Mouse (Mus musculus) MEL (cell line): ENCODE measurements around the gene Asb8. TPM values are rescaled to one million over a fixed set of nuclear protein-coding genes. Genes with fewer than 3 reads are reported as not detected.

Source experiments
- DNase-seq: peaks from one replicate; pipeline ENCODE4 v3.0.0; 2011; ENCODE audit warnings: low read depth, low spot score
- H3K27ac ChIP-seq: 2 replicates; pipeline ENCODE4 v1.5.1; 2012; ENCODE audit warnings: low read depth, mild to moderate bottlenecking, control low read depth, low read length, moderate library complexity; ENCODE audit not compliant: control insufficient read depth
- H3K27me3 ChIP-seq, 2 experiments: fragments of 150-350 bp in 1 of 2; sonication (generic) in 1 of 2; 2 replicates each; pipeline ENCODE4 v1.6.1; 2012; ENCODE audit warnings: low read length in 2 of 2, mild to moderate bottlenecking in 2 of 2, improper control_type of control experiment in 1 of 2, moderate library complexity in 1 of 2; ENCODE audit not compliant: insufficient read depth in 2 of 2, control insufficient read depth in 1 of 2
- H3K36me3 ChIP-seq, 2 experiments: 2 replicates each; pipeline ENCODE4 v1.6.1; 2012 to 2014; ENCODE audit warnings: low read length in 2 of 2, improper control_type of control experiment in 1 of 2, inconsistent platforms in 1 of 2, mild to moderate bottlenecking in 1 of 2; ENCODE audit not compliant: insufficient read depth in 2 of 2, control insufficient read depth in 1 of 2
- H3K4me1 ChIP-seq, 2 experiments: fragments of 150-350 bp in 1 of 2; sonication (generic) in 1 of 2; 2 replicates each; pipeline ENCODE4 v1.6.1; 2012; ENCODE audit warnings: low read length in 2 of 2, improper control_type of control experiment in 1 of 2, mild to moderate bottlenecking in 1 of 2; ENCODE audit not compliant: insufficient read depth in 2 of 2, control insufficient read depth in 1 of 2
- H3K4me3 ChIP-seq, 2 experiments: fragments of 150-350 bp in 1 of 2; sonication (generic) in 1 of 2; 2 replicates each; pipeline ENCODE4 v1.5.1; 2012; ENCODE audit warnings: low read depth in 2 of 2, low read length in 2 of 2, mild to moderate bottlenecking in 2 of 2, moderate library complexity in 2 of 2, control low read depth in 1 of 2, improper control_type of control experiment in 1 of 2; ENCODE audit not compliant: control insufficient read depth in 1 of 2, insufficient read depth in 1 of 2
- H3K79me2 ChIP-seq: 2 replicates; pipeline ENCODE4 v1.6.1; 2012; ENCODE audit warnings: mild to moderate bottlenecking, low read length, moderate library complexity; ENCODE audit not compliant: control insufficient read depth, poor library complexity, insufficient read depth
- H3K9ac ChIP-seq: 2 replicates; pipeline ENCODE4 v1.6.1; 2012; ENCODE audit warnings: low read depth, mild to moderate bottlenecking, control low read depth, low read length, moderate library complexity; ENCODE audit not compliant: control insufficient read depth, poor library complexity, severe bottlenecking
- H3K9me3 ChIP-seq: fragments of 150-350 bp; sonication (generic); replicated peaks from 2 replicates; pipeline ENCODE4 v1.6.1; 2012; ENCODE audit warnings: mild to moderate bottlenecking, low read length, improper control_type of control experiment, moderate library complexity; ENCODE audit not compliant: insufficient read depth
- CHD2 ChIP-seq: IDR thresholded peaks from 2 replicates; pipeline ENCODE4 v1.6.1; 2011; ENCODE audit warnings: low read length, improper control_type of control experiment
- ELF1 ChIP-seq: IDR thresholded peaks from 2 replicates; pipeline ENCODE4 v1.6.1; 2014; ENCODE audit warnings: low read depth, mild to moderate bottlenecking, inconsistent platforms, low read length, improper control_type of control experiment, moderate library complexity
- ETS1 ChIP-seq: IDR thresholded peaks from 2 replicates; pipeline ENCODE4 v1.6.1; 2012; ENCODE audit warnings: low read depth, mild to moderate bottlenecking, inconsistent platforms, low read length, improper control_type of control experiment, moderate library complexity
- JUND ChIP-seq: IDR thresholded peaks from 2 replicates; pipeline ENCODE4 v1.6.1; 2011; ENCODE audit warnings: low read depth, mild to moderate bottlenecking, improper control_type of control experiment, low read length
- KAT2A ChIP-seq: conservative IDR thresholded peaks from 2 replicates; pipeline ENCODE4 v1.6.1; 2012; ENCODE audit warnings: low read depth, low read length, improper control_type of control experiment, inconsistent platforms
- MAX ChIP-seq: IDR thresholded peaks from 2 replicates; pipeline ENCODE4 v1.6.1; 2011; ENCODE audit warnings: low read length, improper control_type of control experiment
- NELFE ChIP-seq: IDR thresholded peaks from 2 replicates; pipeline ENCODE4 v1.6.1; 2011; ENCODE audit warnings: low read depth, low read length, improper control_type of control experiment
- POLR2AphosphoS2 ChIP-seq: IDR thresholded peaks from 2 replicates; pipeline ENCODE4 v1.6.1; 2011; ENCODE audit warnings: low read length, improper control_type of control experiment
- RCOR1 ChIP-seq: IDR thresholded peaks from 2 replicates; pipeline ENCODE4 v1.6.1; 2012; ENCODE audit warnings: low read depth, mild to moderate bottlenecking, inconsistent platforms, low read length, improper control_type of control experiment
- TAL1 ChIP-seq: IDR thresholded peaks from 2 replicates; pipeline ENCODE4 v1.6.1; 2012; ENCODE audit warnings: mild to moderate bottlenecking, inconsistent platforms, low read length, moderate library complexity, mixed read lengths
- TBP ChIP-seq: IDR thresholded peaks from 2 replicates; pipeline ENCODE4 v1.8.0; 2011; ENCODE audit warnings: low read depth, low read length, improper control_type of control experiment
- UBTF ChIP-seq: IDR thresholded peaks from 2 replicates; pipeline ENCODE4 v1.6.1; 2012; ENCODE audit warnings: low read depth, mild to moderate bottlenecking, inconsistent platforms, low read length, improper control_type of control experiment, moderate library complexity, borderline replicate concordance; ENCODE audit not compliant: insufficient read depth
- ZC3H11A ChIP-seq: IDR thresholded peaks from 2 replicates; pipeline ENCODE4 v1.6.1; 2012; ENCODE audit warnings: low read depth, mild to moderate bottlenecking, inconsistent platforms, low read length, improper control_type of control experiment
- ZKSCAN1 ChIP-seq: IDR thresholded peaks from 2 replicates; pipeline ENCODE4 v1.6.1; 2012; ENCODE audit warnings: low read depth, mild to moderate bottlenecking, inconsistent platforms, low read length, improper control_type of control experiment, moderate library complexity
- ZMIZ1 ChIP-seq: IDR thresholded peaks from 2 replicates; pipeline ENCODE4 v1.6.1; 2012; ENCODE audit warnings: low read depth, mild to moderate bottlenecking, inconsistent platforms, low read length, improper control_type of control experiment, moderate library complexity
- polyA plus RNA-seq, 2 experiments: library from polyadenylated mRNA; stranded (reverse) in 1 of 2; unstranded in 1 of 2; fragments of >175 nt in 1 of 2; fragments of >200 nt in 1 of 2; gene quantifications; 2 replicates each; pipeline versions ENCODE4 v1.2.1 to v1.2.4; 2012; ENCODE audit warnings: low replicate concordance in 2 of 2, low read depth in 1 of 2; ENCODE audit not compliant: insufficient read length in 2 of 2, insufficient read depth in 1 of 2, missing spikeins in 1 of 2
- total RNA-seq: library from RNA; depleted of rRNA; stranded (reverse); fragments of 300-350 nt; gene quantifications from 2 replicates; pipeline ENCODE4 v1.2.3, GENCODE M21; 2012

The Asb8 gene
- total and polyA plus RNA-seq, 3 experiments = 33.1 to 38.2 TPM; not detected in 1

DNA sequence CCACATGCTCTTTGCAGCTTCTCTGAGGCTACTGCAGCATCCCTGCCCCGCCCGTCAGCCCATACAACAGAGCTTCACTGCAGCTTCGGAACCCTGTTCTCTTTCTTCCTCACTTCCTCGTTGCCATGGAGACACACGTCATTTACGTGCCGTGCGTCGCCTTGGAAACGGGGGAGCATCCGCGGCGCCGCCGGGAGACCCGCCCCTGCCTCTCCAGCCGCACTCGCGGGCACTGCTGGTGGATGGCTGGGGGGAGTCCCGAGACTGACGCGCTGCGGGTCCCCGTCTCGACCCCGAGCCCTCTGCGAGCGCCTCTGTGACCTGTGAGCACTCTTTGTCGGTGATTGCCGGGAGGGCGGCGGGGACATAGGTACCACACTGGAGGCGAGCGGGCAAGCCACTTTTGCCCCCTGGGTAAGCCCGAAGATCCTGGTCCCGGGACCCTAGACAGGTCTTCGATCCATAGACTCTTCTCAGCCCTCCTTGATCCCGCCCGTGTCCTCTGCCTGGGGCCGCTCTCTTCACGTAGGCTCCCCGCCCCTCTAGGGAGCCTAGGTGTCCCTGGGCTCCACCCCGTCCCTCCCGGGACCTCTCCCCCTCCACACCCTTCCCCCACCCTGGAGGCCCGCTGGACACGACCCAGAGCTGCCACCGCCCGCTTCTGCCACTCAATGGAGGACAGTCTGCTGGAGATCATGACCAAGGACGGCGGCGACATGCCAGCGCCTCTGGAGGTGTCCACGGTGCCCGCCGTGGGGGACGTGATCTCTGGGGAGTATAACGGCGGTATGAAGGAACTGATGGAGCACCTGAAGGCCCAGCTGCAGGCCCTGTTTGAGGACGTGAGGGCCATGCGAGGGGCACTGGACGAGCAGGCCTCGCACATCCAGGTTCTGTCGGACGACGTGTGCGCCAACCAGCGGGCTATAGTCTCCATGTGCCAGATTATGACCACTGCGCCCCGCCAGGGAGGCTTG is 2.5 kb upstream of the Asb8 start:
- DNase-seq = no peak
- no peaks in the 10 kb centered on the region for H3K9me3 ChIP-seq
- H3K4me1 ChIP-seq = no peaks in the 10 kb centered on the region
- no peak for TF ChIP-seq RCOR1
- no peak overlapping the region for H3K4me3 ChIP-seq
- H3K27ac ChIP-seq = no peak overlapping the region
- no peaks in the 10 kb centered on the region for H3K36me3 ChIP-seq
- H3K9ac ChIP-seq = no peak overlapping the region
- H3K79me2 ChIP-seq = no peaks in the 10 kb centered on the region
- peaks cover 31 to 49% of the 10 kb centered on the region in 2 experiments for H3K27me3 ChIP-seq

DNA sequence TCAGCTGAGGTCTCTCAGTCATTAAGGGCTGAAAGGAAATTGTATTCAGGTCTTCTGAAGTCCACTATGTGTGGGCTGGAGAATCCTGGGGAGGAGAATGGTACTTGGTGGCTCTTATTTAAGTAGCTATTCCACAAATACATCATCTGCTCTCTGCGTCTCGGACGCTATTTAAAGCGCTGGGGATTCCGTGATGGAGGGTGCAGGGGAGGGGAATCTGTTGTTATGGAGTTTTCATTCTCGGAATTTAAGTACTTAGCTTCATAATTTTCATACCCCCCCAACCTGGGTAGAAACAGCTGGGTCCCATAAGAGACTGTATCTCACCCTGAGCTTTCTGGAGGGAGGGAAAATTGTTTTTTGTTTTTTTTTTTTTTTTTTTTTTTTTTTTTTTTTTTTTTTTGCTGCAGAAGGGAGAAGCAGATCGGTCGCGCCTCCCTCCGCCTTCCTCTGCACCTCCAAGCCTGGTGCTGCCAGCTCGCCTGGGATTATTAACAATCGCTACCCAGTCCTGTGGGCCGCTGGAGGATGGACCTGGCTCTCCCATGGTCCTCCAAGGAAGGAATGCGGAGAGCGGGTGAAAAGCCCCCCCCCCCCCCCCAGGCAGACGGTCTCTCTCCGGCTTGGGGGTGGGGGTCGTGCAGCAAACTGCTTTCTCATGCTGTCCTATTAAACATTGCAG is 1.7 kb upstream of the Asb8 start, which contains the start of gene Ccdc184:
TSS of gene Ccdc184 (plus strand) at position 196 of the 682 bp plus-strand sequence.
- Histone ChIP-seq H3K79me2 (no peaks in the 10 kb centered on the region), H3K36me3 (no peaks in the 10 kb centered on the region), H3K9me3 (no peaks in the 10 kb centered on the region), H3K27me3 (peaks cover 29 to 49% of the 10 kb centered on the region in 2 experiments), H3K9ac (no peak within 1 kb of the TSS), H3K27ac (no peak within 1 kb of the TSS), H3K4me1 (no peaks in the 10 kb centered on the region), H3K4me3 (no peak within 1 kb of the TSS)
- TF ChIP-seq ZKSCAN1 (no peak), TAL1 (no peak), NELFE (no peak), ZMIZ1 (no peak)
- DNase-seq = no peak

DNA sequence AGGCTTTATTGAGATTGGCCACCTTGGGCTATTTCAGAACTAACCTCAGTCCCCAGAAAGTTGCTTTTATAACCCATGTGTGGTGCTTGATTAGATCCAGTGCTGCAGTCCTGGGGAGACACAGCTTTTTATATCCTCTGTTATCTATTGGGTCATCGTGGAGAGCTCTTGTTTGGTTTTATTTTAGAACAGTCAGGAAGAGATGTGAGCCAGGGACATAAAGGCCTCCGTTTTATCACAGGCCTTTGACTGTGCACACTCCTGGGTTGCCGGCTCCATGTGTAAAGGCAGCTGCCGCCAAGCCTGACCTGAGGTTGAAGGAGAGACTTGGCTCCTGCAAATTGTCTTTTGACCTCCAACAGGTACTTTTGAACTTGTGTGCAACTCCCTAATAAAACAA is 2.9 kb downstream of the Asb8 start:
- TF ChIP-seq CHD2 (no peak), TBP (no peak), UBTF (no peak), ZC3H11A (no peak), ETS1 (no peak), POLR2AphosphoS2 (no peak), JUND (no peak), MAX (no peak), KAT2A (no peak), NELFE (no peak), ELF1 (no peak)
- Histone ChIP-seq H3K27ac (no peak overlapping the region), H3K9ac (no peak overlapping the region), H3K4me3 (no peak overlapping the region), H3K27me3 (peaks cover 10 to 38% of the 10 kb centered on the region in 2 experiments), H3K4me1 (no peaks in the 10 kb centered on the region), H3K36me3 (no peaks in the 10 kb centered on the region), H3K79me2 (no peaks in the 10 kb centered on the region), H3K9me3 (no peaks in the 10 kb centered on the region)
- DNase-seq = no peak
